Mouse (Mus musculus): ENCODE measurements around the gene Olfr1451. TPM values are rescaled to one million over a fixed set of nuclear protein-coding genes. Genes with fewer than 3 reads are reported as not detected.
"Not testable (repeated sequence)": the region's sequence is repeated elsewhere in the genome, so short reads cannot be mapped to it uniquely, and the experiment has no call there.

The Olfr1451 gene
- not detected for total RNA-seq (2021)
- long read RNA-seq, experiment 1: 0 reads
- long read RNA-seq, experiment 2: 0 reads

- no peak for DNase-seq (ENCODE audit: low spot score in 2 of 2)
Measured at GRCm38 (mm10) chr19:12994714-12995113, at the start of gene Olfr1451. Gene Olfr1451 (plus strand): TSS chr19:12995014.

GRCm38 (mm10) chr19:12949958-12950357, 44.9 kb upstream of the Olfr1451 start, which contains the start of gene Olfr1450:
Gene Olfr1450 (plus strand): TSS chr19:12950258.
- DNase-seq (ENCODE audit: low spot score in 2 of 2): no peak

- not testable (repeated sequence) for DNase-seq (ENCODE audit: low spot score in 2 of 2)
Measured at GRCm38 (mm10) chr19:12970082-12970481, 24.7 kb upstream of the Olfr1451 start.

GRCm38 (mm10) chr19:12992316-12992715, 2.5 kb upstream of the Olfr1451 start:
- DNase-seq (ENCODE audit: low spot score in 2 of 2): not testable (repeated sequence)

- no peak for DNase-seq (ENCODE audit: low spot score in 2 of 2)
Measured at GRCm38 (mm10) chr19:13028227-13028626, 33.4 kb downstream of the Olfr1451 start, which contains the start of gene Olfr1453. Gene Olfr1453 (minus strand): TSS chr19:13028327.

Other genes with a start within 250 kb of the Olfr1451 start
- gene Cntf, start 229.4 kb upstream of the Olfr1451 start, total RNA-seq (2021): 1 to 10 TPM; 4.4 to 4.5 TPM
- 10 to 100 TPM; 88.5 to 90.4 TPM for gene Zfp91, start 198.9 kb upstream of the Olfr1451 start, total RNA-seq (2021)
- gene Lpxn, start 198.8 kb upstream of the Olfr1451 start, total RNA-seq (2021): 1 to 10 TPM; 1.7 to 2.1 TPM
- gene Gm5244, start 148.3 kb upstream of the Olfr1451 start, total RNA-seq (2021): not detected
- gene Olfr1444, start 137.7 kb upstream of the Olfr1451 start, total RNA-seq (2021): not detected
- gene Olfr1445, start 111.2 kb upstream of the Olfr1451 start, total RNA-seq (2021): not detected
- gene Olfr1446, start 101.5 kb upstream of the Olfr1451 start, total RNA-seq (2021): not detected
- not detected for gene Olfr1447, start 91.3 kb upstream of the Olfr1451 start, total RNA-seq (2021)
- not detected for gene Olfr1448, start 70.6 kb upstream of the Olfr1451 start, total RNA-seq (2021)
- gene Olfr1449, start 64.2 kb upstream of the Olfr1451 start, total RNA-seq (2021): not detected
- not detected for gene Olfr1450, start 44.8 kb upstream of the Olfr1451 start, total RNA-seq (2021)
- gene Olfr1453, start 33.3 kb downstream of the Olfr1451 start, total RNA-seq (2021): not detected
- gene Olfr1454, start 65.6 kb downstream of the Olfr1451 start, total RNA-seq (2021): not detected
- gene Olfr1457, start 102.9 kb downstream of the Olfr1451 start, total RNA-seq (2021): not detected
- not detected for gene Olfr1458, start 111.8 kb downstream of the Olfr1451 start, total RNA-seq (2021)
- under 1 TPM in 1 of 2 experiments, not detected in 1; 0.06 TPM for gene Olfr1459, start 154.5 kb downstream of the Olfr1451 start, total RNA-seq (2021)
- not detected for gene Olfr1461, start 168.0 kb downstream of the Olfr1451 start, total RNA-seq (2021)
- gene Olfr1462, start 190.7 kb downstream of the Olfr1451 start, total RNA-seq (2021): not detected
- gene Olfr1463, start 236.3 kb downstream of the Olfr1451 start, total RNA-seq (2021): not detected

Data from adrenal gland, postnatal 4 days (tissue).